Mouse (Mus musculus) neural tube, embryonic 13.5 days (tissue): Measurements from ENCODE around the gene Tmsb10. TPM values are rescaled to one million over a fixed set of nuclear protein-coding genes. Genes with fewer than 3 reads are reported as not detected.

Experiments
- ATAC-seq: fragments of 200-750 bp; cut with Nextera tagmentation; 2 replicates; pipeline ENCODE4 v1.8.0; 2017; ENCODE audit warnings: low read depth, mild to moderate bottlenecking, moderate TSS enrichment, moderate library complexity
- H3K27ac ChIP-seq: fragments of 300-500 bp; sonication (generic); replicated peaks from 2 replicates; pipeline ENCODE4 v1.5.1; 2015; ENCODE audit warnings: moderate library complexity, mild to moderate bottlenecking, inconsistent platforms
- H3K27me3 ChIP-seq: fragments of 300-500 bp; sonication (generic); 2 replicates; pipeline ENCODE4 v1.6.1; 2015; ENCODE audit warnings: mild to moderate bottlenecking, inconsistent platforms
- H3K36me3 ChIP-seq: fragments of 300-500 bp; sonication (generic); 2 replicates; pipeline ENCODE4 v1.6.1; 2015; ENCODE audit warnings: mild to moderate bottlenecking, inconsistent platforms
- H3K4me1 ChIP-seq: fragments of 300-500 bp; sonication (generic); replicated peaks from 2 replicates; pipeline ENCODE4 v1.6.1; 2015; ENCODE audit warnings: inconsistent platforms
- H3K4me2 ChIP-seq: fragments of 300-500 bp; sonication (generic); 2 replicates; pipeline ENCODE4 v1.6.1; 2015; ENCODE audit warnings: inconsistent platforms, mild to moderate bottlenecking, moderate library complexity
- H3K4me3 ChIP-seq: fragments of 300-500 bp; sonication (generic); 2 replicates; pipeline ENCODE4 v1.5.1; 2015; ENCODE audit warnings: mild to moderate bottlenecking, inconsistent platforms
- H3K9ac ChIP-seq: fragments of 300-500 bp; sonication (generic); 2 replicates; pipeline ENCODE4 v1.6.1; 2015; ENCODE audit warnings: moderate library complexity, mild to moderate bottlenecking, inconsistent platforms
- H3K9me3 ChIP-seq: fragments of 300-500 bp; sonication (generic); 2 replicates; pipeline ENCODE4 v1.6.1; 2016; ENCODE audit warnings: inconsistent platforms
- WGBS: fragments of 180-500 bp; shearing (Covaris S2); methylation state at CpG from one replicate; pipeline ENCODE4 v1.1.7; 2015; 5-methylcytosine and 5-hydroxymethylcytosine counted together
- polyA plus RNA-seq: library from polyadenylated mRNA; unstranded; fragments of >200 nt; fragmentation: Nextera tagmentation; extraction: Ambion mirVana; gene quantifications from 2 replicates; pipeline ENCODE4 v1.2.1, GENCODE M21; 2015

The Tmsb10 gene
- 4,458 and 5,080 TPM in 2 replicates for polyA plus RNA-seq

DNA sequence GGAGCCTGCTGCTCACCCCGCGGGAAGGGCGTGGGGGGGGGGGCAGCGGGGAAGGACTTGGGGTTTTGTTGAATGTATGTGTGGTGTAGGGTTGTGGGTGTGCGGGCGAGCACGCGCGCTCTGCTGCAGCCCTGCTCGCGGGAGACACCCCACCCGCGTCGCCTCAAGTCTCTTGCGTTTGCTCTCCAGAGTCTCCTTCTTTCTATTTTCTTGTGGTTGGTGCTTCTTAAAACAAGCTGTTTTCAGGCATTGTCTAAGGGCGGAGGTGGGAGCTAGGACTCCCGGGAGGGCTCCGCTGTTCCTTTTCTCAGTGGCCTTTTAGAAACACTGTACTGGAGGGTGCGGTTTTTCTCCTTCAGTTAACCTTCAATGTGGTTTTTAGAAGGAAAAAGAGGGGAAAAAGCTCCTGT is at the start of gene Tmsb10:
TSS of gene Tmsb10 (minus strand) at position 87 of the 410 bp plus-strand sequence.
- H3K4me1 ChIP-seq = peaks cover 47% of the 10 kb centered on the region
- H3K9me3 ChIP-seq = no peaks in the 10 kb centered on the region
- no peaks in the 10 kb centered on the region for H3K27me3 ChIP-seq
- H3K9ac ChIP-seq = peak within 1 kb of the TSS; percentile 100
- ATAC-seq = peak; percentile 71
- H3K36me3 ChIP-seq = 0 out of 2 replicates have a peak, but pooled peaks cover 3% of the 10 kb centered on the region
- H3K4me2 ChIP-seq = peak within 1 kb of the TSS; percentile 66
- peak within 1 kb of the TSS; percentile 89 for H3K4me3 ChIP-seq
- H3K27ac ChIP-seq = peak within 1 kb of the TSS; percentile 96
- whole genome bisulfite sequencing = under 1% methylated on average over 13 of the region's 19 CpGs

DNA sequence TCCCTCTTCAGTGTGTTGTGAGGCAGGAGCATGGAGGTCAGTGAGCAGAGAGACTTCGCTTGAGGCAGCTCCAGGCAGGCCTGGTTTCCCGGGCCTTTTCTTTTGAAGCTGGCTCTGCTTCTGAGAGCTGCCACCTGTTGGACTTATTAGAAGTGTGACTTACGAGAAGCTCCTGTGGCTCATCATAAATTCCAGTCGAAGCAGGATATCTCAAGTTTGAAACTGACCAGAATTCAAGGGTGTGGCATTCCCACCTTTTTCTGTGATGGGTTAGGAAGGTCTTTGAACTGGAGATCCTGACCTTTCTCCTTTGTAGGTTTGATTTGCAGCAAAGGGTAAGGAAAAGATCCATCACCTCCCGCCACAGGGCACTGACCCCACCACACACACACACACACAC is 45.1 kb upstream of the Tmsb10 start:
- no peaks in the 10 kb centered on the region for H3K27me3 ChIP-seq
- no peak overlapping the region for H3K9ac ChIP-seq
- no peaks in the 10 kb centered on the region for H3K36me3 ChIP-seq
- no peak overlapping the region for H3K27ac ChIP-seq
- no peak for ATAC-seq
- no peak overlapping the region for H3K4me3 ChIP-seq
- no peak overlapping the region for H3K4me2 ChIP-seq
- no peaks in the 10 kb centered on the region for H3K4me1 ChIP-seq
- H3K9me3 ChIP-seq = no peaks in the 10 kb centered on the region
- 85% methylated on average over 5 of the region's 5 CpGs for WGBS

DNA sequence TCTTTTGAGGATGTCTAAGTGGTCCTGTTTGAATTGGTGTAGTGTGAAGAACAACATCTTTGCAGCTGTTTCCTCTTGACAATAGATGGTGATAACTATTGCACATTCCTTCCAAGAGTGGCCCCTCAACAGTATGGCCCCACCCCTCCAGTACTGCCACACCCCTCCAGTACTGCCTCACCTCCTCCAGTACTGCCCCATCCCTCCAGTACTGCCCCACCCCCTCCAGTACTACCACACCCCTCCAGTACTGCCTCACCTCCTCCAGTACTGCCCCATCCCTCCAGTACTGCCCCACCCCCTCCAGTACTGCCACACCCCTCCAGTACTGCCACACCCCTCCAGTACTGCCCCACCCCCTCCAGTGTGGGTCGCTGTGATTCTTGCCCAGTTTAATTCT is 43.8 kb upstream of the Tmsb10 start:
- no peaks in the 10 kb centered on the region for H3K36me3 ChIP-seq
- H3K4me1 ChIP-seq = no peaks in the 10 kb centered on the region
- WGBS = 56% methylated on average over 1 of the region's 1 CpGs
- no peak overlapping the region for H3K9ac ChIP-seq
- no peaks in the 10 kb centered on the region for H3K27me3 ChIP-seq
- no peak for ATAC-seq
- no peak overlapping the region for H3K4me2 ChIP-seq
- no peaks in the 10 kb centered on the region for H3K9me3 ChIP-seq
- H3K4me3 ChIP-seq = no peak overlapping the region
- H3K27ac ChIP-seq = no peak overlapping the region

DNA sequence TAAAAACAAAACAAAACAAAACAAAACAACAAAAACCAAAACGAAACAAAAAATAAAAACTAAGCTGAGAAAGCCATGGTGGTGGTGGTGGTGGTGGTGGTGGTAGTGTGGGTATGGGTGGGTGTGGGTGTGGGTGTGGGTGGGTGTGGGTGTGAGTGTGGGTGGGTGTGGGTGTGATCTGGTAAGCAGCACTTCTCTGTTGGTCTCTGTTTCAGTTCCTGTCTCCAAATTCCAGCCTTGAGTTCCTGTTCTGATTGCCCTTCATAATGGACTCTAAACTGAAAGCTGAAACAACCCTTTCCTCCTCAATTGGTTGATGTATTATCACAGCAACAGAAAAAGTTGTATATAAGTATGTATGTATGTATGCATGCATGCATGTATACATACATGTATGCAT is 40.3 kb upstream of the Tmsb10 start:
- Histone ChIP-seq H3K9ac (no peak overlapping the region), H3K27ac (no peak overlapping the region), H3K9me3 (no peaks in the 10 kb centered on the region), H3K4me1 (no peaks in the 10 kb centered on the region), H3K27me3 (no peaks in the 10 kb centered on the region), H3K4me2 (no peak overlapping the region), H3K36me3 (no peaks in the 10 kb centered on the region), H3K4me3 (no peak overlapping the region)
- 82% methylated on average over 1 of the region's 1 CpGs for WGBS
- no peak for ATAC-seq

DNA sequence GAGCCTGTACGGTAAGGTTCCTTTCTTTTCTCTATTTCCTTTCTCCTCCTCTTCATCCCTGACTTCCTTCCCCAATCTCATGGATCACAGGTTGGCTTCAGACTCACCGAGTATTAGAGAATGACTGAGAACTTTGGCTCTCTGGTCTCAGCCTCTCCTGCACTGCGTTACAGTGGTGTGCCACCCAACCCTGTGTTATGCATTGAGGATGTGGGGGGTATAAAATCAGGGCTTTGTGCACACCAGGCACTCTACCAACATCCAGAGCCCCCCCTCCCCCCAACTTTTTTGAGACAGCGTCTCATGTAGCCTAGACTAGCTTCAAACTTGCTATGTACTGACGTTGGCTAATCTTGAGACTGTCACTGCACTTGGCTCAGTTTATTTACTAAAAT is 35.1 kb upstream of the Tmsb10 start:
- Histone ChIP-seq H3K4me3 (no peak overlapping the region), H3K36me3 (no peaks in the 10 kb centered on the region), H3K9ac (no peak overlapping the region), H3K4me2 (no peak overlapping the region), H3K9me3 (no peaks in the 10 kb centered on the region), H3K27me3 (no peaks in the 10 kb centered on the region), H3K27ac (no peak overlapping the region), H3K4me1 (no peaks in the 10 kb centered on the region)
- WGBS = 91% methylated on average over 5 of the region's 5 CpGs
- no peak for ATAC-seq

DNA sequence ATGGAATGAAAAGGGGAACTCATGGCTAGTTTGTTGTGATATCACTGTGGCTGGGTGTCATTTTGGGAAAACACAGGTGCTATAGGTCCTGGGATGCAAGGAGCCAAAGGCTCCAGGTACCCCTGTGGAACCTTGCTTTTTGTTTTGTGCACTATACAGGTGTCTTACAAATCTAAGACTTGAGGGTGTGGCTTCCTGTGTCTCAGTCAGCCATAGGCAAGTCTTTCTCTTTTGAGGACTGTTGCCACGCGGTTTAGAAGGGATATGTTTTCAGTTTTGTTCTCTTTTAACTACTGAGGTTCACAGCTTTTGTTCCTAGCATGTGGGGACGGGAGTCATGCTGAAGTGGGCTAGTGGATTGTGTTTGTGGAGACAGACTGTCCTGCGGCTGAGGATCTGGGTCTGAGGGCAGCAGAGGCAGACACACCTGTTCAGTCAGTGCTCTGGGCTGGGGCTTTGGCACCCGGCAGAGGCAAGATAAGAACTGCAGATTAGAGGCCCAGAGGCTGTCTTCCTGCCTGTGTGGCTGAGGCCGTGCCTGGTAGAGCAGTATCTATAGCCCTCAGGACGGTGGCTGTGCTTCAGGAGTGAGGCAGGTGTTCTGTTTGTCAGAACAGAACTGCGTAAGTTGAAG is 34.6 kb upstream of the Tmsb10 start:
- WGBS = 86% methylated on average over 8 of the region's 8 CpGs
- Histone ChIP-seq H3K4me1 (no peaks in the 10 kb centered on the region), H3K9ac (no peak overlapping the region), H3K27ac (no peak overlapping the region), H3K9me3 (no peaks in the 10 kb centered on the region), H3K36me3 (no peaks in the 10 kb centered on the region), H3K27me3 (no peaks in the 10 kb centered on the region), H3K4me3 (no peak overlapping the region), H3K4me2 (no peak overlapping the region)
- ATAC-seq = no peak

DNA sequence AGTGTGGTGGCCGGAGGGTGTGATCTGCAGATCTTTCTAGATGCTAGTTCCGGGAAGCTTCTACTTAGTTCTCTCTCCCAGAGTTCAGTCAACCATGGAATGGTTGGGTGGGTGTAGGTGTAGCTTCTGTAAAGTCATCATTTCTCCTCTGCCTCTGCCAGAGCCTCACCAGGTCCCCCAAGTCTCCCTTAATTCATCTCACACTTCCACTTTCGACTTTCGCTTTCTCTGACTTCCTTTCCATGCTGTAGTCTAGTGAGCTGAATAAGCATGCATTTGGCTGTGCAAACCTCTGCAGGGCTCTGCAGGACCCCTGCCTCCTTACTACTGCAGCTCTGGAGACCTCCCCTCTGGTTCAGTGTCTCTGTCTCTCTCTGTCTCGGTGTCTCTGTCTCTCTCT is 31.7 kb upstream of the Tmsb10 start:
- no peaks in the 10 kb centered on the region for H3K27me3 ChIP-seq

DNA sequence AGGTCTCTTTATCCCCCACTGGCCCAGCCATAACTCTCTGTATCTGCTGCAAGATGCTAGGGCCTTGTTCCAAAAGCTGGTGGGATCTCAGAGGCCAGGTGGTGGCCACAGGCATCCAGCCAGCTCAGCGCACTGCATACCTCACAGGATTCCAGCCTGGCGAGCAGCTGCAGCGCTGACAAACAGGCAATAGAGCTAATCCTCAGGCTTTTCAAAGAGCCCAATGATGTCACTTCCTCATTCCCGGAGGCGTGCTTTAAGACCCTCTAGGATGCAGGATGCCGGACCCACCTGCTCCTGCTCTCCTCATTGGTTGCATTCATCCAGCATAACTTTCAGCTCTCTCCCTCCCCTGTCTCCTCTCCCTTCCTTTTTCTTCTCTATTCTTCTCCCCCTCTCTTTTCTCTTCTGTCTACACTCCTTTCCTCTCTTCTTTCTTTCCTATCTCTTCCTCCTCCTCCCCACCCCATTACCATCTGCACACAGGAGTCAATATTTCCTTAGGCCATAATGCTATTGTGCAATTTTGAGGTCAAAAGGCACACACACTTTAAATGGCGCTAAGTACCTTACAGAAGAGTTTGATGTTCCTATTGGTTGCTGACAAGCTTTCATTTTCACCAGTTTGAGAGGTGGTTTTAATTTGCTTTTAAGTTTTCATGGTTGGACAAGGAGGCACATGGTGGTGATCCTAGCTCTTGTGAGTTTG is 30.6 kb upstream of the Tmsb10 start:
- no peak overlapping the region for H3K4me2 ChIP-seq
- no peak overlapping the region for H3K4me3 ChIP-seq
- WGBS = 43% methylated on average over 7 of the region's 7 CpGs
- H3K27ac ChIP-seq = no peak overlapping the region
- no peaks in the 10 kb centered on the region for H3K36me3 ChIP-seq
- 0 out of 2 replicates have a peak, but pooled peaks have one; percentile 50 for ATAC-seq
- no peaks in the 10 kb centered on the region for H3K9me3 ChIP-seq
- H3K27me3 ChIP-seq = no peaks in the 10 kb centered on the region
- no peak overlapping the region for H3K9ac ChIP-seq
- H3K4me1 ChIP-seq = no peaks in the 10 kb centered on the region

More for the DNA sequence above, 31.7 kb upstream of the Tmsb10 start:
- H3K36me3 ChIP-seq = no peaks in the 10 kb centered on the region
- no peak overlapping the region for H3K4me2 ChIP-seq
- no peak overlapping the region for H3K4me3 ChIP-seq
- WGBS = 86% methylated on average over 5 of the region's 5 CpGs
- H3K27ac ChIP-seq = no peak overlapping the region
- H3K4me1 ChIP-seq = no peaks in the 10 kb centered on the region
- no peak for ATAC-seq
- no peak overlapping the region for H3K9ac ChIP-seq
- no peaks in the 10 kb centered on the region for H3K9me3 ChIP-seq

DNA sequence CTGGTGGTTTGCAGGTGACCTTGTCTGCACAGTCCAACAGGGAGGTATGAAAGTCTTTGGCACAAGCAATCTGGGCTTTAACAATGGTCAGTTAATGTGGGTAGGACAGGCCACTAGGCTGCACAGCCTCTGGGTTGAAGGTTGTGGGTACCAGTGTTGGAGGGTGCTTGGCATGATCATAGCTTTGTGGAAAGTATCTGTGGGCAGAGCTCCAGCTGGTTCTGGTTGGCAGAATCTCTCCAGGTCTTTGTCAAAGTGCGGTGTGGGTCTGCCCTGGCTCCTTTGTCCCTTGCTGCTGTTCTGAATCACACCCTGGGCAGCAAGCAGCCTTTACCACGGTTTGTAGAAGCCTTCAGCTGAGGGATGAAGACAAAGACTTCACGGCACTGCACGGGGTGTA is 24.0 kb upstream of the Tmsb10 start:
- no peaks in the 10 kb centered on the region for H3K36me3 ChIP-seq
- H3K4me1 ChIP-seq = no peaks in the 10 kb centered on the region
- H3K9ac ChIP-seq = no peak overlapping the region
- ATAC-seq = no peak
- no peak overlapping the region for H3K4me2 ChIP-seq
- no peaks in the 10 kb centered on the region for H3K27me3 ChIP-seq
- WGBS = 71% methylated on average over 4 of the region's 4 CpGs
- no peaks in the 10 kb centered on the region for H3K9me3 ChIP-seq
- H3K27ac ChIP-seq = no peak overlapping the region
- H3K4me3 ChIP-seq = no peak overlapping the region

DNA sequence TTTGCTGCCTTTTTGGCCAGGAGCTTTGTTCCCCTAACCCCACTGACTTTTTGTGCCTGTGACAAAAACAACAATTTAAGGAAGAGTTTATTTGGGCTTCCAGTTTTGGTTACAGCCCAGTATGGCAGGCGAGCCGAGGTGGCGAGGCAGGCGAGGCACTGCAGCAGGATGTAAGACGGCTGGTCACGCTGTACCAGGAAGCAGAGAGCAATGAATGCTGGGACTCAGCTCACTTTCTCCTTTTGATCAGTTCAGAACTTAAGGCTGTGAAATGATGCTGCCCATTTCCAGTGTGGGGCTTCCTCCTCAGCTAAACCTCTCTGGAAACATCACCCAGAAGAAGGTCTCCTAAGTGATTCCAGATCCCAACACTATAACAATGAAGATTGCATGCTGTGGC is 23.3 kb upstream of the Tmsb10 start:
- no peak overlapping the region for H3K27ac ChIP-seq
- no peaks in the 10 kb centered on the region for H3K27me3 ChIP-seq
- no peaks in the 10 kb centered on the region for H3K4me1 ChIP-seq
- no peak overlapping the region for H3K4me3 ChIP-seq
- no peak overlapping the region for H3K9ac ChIP-seq
- no peaks in the 10 kb centered on the region for H3K36me3 ChIP-seq
- no peak for ATAC-seq
- WGBS = 72% methylated on average over 6 of the region's 6 CpGs
- no peaks in the 10 kb centered on the region for H3K9me3 ChIP-seq
- no peak overlapping the region for H3K4me2 ChIP-seq

DNA sequence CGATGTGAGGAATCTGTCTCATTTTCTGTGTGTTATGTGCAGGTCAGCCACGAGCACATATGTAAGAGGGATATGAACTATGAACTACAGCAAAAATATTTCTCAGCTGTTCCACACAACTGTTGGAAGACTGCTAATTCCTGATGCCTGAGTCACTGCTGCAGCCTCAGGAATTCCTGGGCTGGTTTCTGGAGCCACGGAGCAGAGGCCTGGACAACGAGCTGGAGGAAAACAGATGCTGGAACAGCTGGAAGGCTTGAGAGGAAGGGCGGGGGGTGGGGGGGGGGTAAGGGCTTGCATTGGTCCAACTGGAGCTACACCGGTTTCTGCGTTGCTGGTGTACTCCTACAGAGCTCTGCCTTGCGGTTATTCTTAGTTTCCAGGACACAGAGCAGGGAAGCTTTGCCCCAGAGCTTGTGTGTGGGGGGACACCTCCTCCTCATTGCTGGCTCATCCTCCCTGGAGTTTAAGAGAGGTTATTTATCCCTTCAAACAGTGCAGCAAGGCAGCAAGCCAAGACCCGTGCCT is 22.6 kb upstream of the Tmsb10 start:
- WGBS = 54% methylated on average over 9 of the region's 9 CpGs
- H3K4me3 ChIP-seq = no peak overlapping the region
- H3K27me3 ChIP-seq = no peaks in the 10 kb centered on the region
- no peaks in the 10 kb centered on the region for H3K36me3 ChIP-seq
- no peak overlapping the region for H3K27ac ChIP-seq
- ATAC-seq = no peak
- no peaks in the 10 kb centered on the region for H3K9me3 ChIP-seq
- no peak overlapping the region for H3K9ac ChIP-seq
- H3K4me2 ChIP-seq = no peak overlapping the region
- no peaks in the 10 kb centered on the region for H3K4me1 ChIP-seq

DNA sequence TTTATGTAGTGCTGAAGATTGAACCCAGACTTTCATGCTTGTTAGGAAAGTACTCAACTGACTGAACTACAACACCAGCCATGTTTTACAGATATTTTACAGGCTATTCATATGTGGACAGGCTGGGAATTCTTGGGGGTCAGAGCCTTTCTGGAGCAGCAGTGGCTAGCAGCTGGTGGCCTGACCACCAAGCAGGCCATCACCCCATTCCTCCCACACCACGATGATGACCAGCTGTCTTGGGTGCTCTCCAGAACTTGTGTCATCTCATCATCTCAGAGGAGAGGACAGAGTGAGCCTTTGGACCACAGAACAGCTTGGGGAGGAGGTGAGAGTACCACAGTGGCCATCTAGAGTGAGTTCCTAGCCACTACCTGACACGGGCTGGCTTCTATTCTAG is 18.3 kb upstream of the Tmsb10 start:
- ATAC-seq = no peak
- 88% methylated on average over 2 of the region's 2 CpGs for WGBS
- H3K27ac ChIP-seq = no peak overlapping the region
- H3K4me1 ChIP-seq = no peaks in the 10 kb centered on the region
- no peaks in the 10 kb centered on the region for H3K27me3 ChIP-seq
- H3K4me3 ChIP-seq = no peak overlapping the region
- no peak overlapping the region for H3K4me2 ChIP-seq
- no peak overlapping the region for H3K9ac ChIP-seq
- H3K9me3 ChIP-seq = no peaks in the 10 kb centered on the region
- no peaks in the 10 kb centered on the region for H3K36me3 ChIP-seq
